11 mouse cellular contexts compared by ENCODE assay signal in genomic region chr13:54760164-54760795, GRCm38 (mm10). TPM values are rescaled to one million over a fixed set of nuclear protein-coding genes. Genes with fewer than 3 reads are reported as not detected.
DNase-seq lines count a peak whose midpoint lies in the region; ATAC-seq lines count a peak whose summit lies in the region.
"Had no signal": no experiment of that assay in that cellular context is flagged by ENCODE, and none has a peak within 500 bp of the region (broad histone marks: within the 10 kb centered on the region; RNA-seq: fewer than 3 reads in every experiment).

No protein-coding gene starts in this region.

- DNase-seq in adipocyte (ENCODE audit: low spot score), result peak; percentile 42
- DNase-seq in cerebellum, adult 8-10 months, result peak; percentile 59
- peak; percentile 81 to 93 for DNase-seq in frontal cortex, postnatal 36 days (ENCODE audit: low spot score in 2 of 2)
- peak; percentile 64 for DNase-seq in left cerebral cortex, postnatal 4 days
- DNase-seq in natural killer cell, adult 2 months (ENCODE audit: low spot score in 2 of 2), result no peak
- DNase-seq in lung, postnatal 4 days, result no peak
- no peak for DNase-seq in thymus, postnatal 0 days (ENCODE audit: low spot score)

- intact Hi-C loops in left cerebral cortex, postnatal 4 days (cut with DNase I), result no loop called here

- no peak for ATAC-seq in erythroid progenitor cell, adult 5-6 weeks (replicated peaks; ENCODE audit: low FRiP score, poor library complexity, severe bottlenecking)

RNA-seq across cellular contexts. Expression of gene Sncb, which starts 6.1 kb away (rescaled TPM):
- 100 to 1,000 TPM; 331 to 383 TPM for total RNA-seq in left cerebral cortex, postnatal 4 days (2021)
- not detected in 2 replicates for total RNA-seq in erythroid progenitor cell, adult 5-6 weeks (2015; ENCODE audit: low replicate concordance)
- not detected in 2 replicates for total RNA-seq in erythroid progenitor cell, adult 5-6 weeks (2017; ENCODE audit: low replicate concordance)
- 0.31 TPM in 1 of 2 replicates, not detected in the other for polyA plus RNA-seq in thymus, postnatal 0 days (2015; fragmentation: Nextera tagmentation; extraction: Ambion mirVana)

RNA-seq across cellular contexts. Expression of gene Gprin1, which starts 10.6 kb away (rescaled TPM):
- total RNA-seq in left cerebral cortex, postnatal 4 days (2021), result 100 to 1,000 TPM; 277 to 278 TPM
- total RNA-seq in erythroid progenitor cell, adult 5-6 weeks (2015; ENCODE audit: low replicate concordance), result not detected in 2 replicates
- total RNA-seq in erythroid progenitor cell, adult 5-6 weeks (2017; ENCODE audit: low replicate concordance), result not detected in 2 replicates
- 0.77 and 1.0 TPM in 2 replicates for polyA plus RNA-seq in thymus, postnatal 0 days (2015; fragmentation: Nextera tagmentation; extraction: Ambion mirVana)

RNA-seq across cellular contexts. Expression of gene Eif4e1b, which starts 23.5 kb away (rescaled TPM):
- total RNA-seq in left cerebral cortex, postnatal 4 days (2021), result not detected
- not detected in 2 replicates for total RNA-seq in erythroid progenitor cell, adult 5-6 weeks (2015; ENCODE audit: low replicate concordance)
- not detected in 2 replicates for total RNA-seq in erythroid progenitor cell, adult 5-6 weeks (2017; ENCODE audit: low replicate concordance)
- polyA plus RNA-seq in thymus, postnatal 0 days (2015; fragmentation: Nextera tagmentation; extraction: Ambion mirVana), result not detected in 2 replicates
- polyA plus RNA-seq: embryonic facial prominence, embryonic 15.5 days; intestine, embryonic 14.5 days; midbrain, embryonic 13.5 days had no signal

RNA-seq across cellular contexts. Expression of gene Tspan17, which starts 28.9 kb away (rescaled TPM):
- 10 to 100 TPM; 41.2 to 63.8 TPM for total RNA-seq in left cerebral cortex, postnatal 4 days (2021)
- total RNA-seq in erythroid progenitor cell, adult 5-6 weeks (2015; ENCODE audit: low replicate concordance), result not detected in 2 replicates
- 6.3 TPM in 1 of 2 replicates, not detected in the other for total RNA-seq in erythroid progenitor cell, adult 5-6 weeks (2017; ENCODE audit: low replicate concordance)
- polyA plus RNA-seq in thymus, postnatal 0 days (2015; fragmentation: Nextera tagmentation; extraction: Ambion mirVana), result 4.4 and 5.0 TPM in 2 replicates

RNA-seq across cellular contexts. Expression of gene Cdhr2, which starts 59.0 kb away (rescaled TPM):
- total RNA-seq in left cerebral cortex, postnatal 4 days (2021), result under 1 TPM; 0.12 to 0.26 TPM
- total RNA-seq in erythroid progenitor cell, adult 5-6 weeks (2015; ENCODE audit: low replicate concordance), result not detected in 2 replicates
- not detected in 2 replicates for total RNA-seq in erythroid progenitor cell, adult 5-6 weeks (2017; ENCODE audit: low replicate concordance)
- polyA plus RNA-seq in thymus, postnatal 0 days (2015; fragmentation: Nextera tagmentation; extraction: Ambion mirVana), result 0.14 and 0.22 TPM in 2 replicates
- polyA plus RNA-seq: embryonic facial prominence, embryonic 15.5 days had no signal

Comparison
In these comparisons a context has a peak if more than half of its experiments do, and no peak if none do; other contexts are left out.
1. DNase-seq: peak in adipocyte (single experiment), cerebellum, adult 8-10 months (single experiment), frontal cortex, postnatal 36 days (2 of 2) and left cerebral cortex, postnatal 4 days (single experiment); none in natural killer cell, adult 2 months (0 of 2), lung, postnatal 4 days (0 of 2) and thymus, postnatal 0 days (single experiment).
2. RNA of gene Sncb, which starts 6.1 kb away (total RNA-seq): 331 to 383 TPM in left cerebral cortex, postnatal 4 days; not detected in erythroid progenitor cell, adult 5-6 weeks; every median in the first group is over 100 times any median in the second.
3. RNA of gene Gprin1, which starts 10.6 kb away (total RNA-seq): 277 to 278 TPM in left cerebral cortex, postnatal 4 days; not detected in erythroid progenitor cell, adult 5-6 weeks; every median in the first group is over 100 times any median in the second.